Mouse (Mus musculus): ENCODE measurements around the gene Usp35.

Gene Usp35

DNA sequence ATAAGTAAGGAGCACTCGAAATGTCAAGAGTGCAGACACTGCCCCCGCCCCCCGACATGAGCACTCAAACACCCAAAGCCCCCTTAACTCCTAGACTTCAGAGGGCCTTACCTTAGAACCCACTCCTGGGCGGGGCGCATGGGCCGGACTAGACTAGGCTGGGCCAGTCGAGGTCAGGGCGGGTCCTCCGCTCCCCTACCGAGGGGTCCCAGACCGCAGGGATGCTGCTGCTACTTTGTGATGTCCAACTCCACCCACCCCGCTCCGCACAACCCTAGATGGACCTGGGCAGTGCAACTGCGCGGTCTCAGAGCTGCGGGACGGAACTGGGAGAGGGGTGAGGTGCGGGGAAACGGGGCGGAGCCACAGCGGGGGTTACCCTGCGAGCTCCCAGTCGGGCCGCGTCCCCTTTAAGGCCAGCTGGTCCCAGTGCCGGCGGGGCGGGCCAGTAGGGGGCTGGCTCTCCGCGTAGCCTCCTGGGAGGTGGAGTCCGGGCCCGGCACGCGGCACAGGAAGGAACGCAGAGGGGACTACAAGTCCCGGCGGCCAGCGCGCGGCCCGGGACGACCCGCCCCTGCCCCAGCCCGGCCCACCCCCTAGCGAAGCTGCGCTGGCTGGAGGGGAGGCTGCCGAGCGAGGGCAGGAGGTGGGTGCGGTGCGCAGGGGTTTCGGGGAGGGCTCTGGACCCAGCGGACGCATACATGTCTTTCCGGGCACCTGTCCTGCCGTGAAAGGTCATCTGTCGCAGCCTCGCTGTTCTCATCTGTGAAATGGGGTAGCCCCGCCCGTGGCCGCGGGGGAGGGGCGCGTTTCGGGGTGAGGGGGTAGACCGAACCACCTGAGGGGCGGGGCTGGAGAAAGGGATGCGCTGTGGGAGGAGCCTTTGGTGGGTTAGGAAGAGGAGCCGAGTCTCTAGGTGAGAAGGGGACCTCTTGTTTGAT, at the start of gene Usp35, which contains the start of gene Kctd21:
TSS of gene Usp35 (minus strand) at position 295 of the 941 bp plus-strand sequence.
TSS of gene Kctd21 (plus strand) at position 602 of the 941 bp plus-strand sequence.
- in situ Hi-C loops (cut with MboI; ENCODE audit: unreplicated experiment in 2 of 2) = no loop called here

DNA sequence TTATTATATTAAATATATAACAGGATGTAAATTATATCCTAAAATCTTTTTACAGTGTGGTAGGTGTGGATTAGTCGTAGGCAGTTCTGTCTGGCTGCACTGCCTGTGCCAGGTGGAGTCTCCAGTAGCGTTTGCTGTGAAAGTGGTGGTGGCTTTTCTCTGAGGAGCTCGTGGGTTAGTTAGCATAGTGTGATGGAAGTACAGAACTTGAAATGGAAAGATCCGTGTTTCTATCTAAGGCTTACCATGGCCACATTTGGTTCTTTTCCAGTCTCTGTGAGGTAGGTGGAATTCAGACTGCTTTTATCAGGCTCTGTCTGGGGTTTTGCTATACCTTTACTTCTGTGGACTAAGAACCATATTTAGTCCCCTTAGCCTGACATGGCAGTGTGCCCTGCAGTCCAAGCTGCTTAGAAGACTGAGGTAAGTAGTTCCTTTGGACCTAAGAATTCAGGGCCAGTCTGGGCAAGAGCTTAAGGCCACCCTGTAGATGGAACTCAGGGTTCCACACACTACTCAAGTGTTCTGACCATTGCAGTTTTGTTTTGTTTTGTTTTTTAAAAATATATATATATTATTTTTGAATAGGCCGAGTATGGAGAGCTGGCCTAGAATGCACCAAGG, 48.8 kb upstream of the Usp35 start:
- in situ Hi-C loops (cut with MboI; ENCODE audit: unreplicated experiment in 2 of 2) = no loop called here

DNA sequence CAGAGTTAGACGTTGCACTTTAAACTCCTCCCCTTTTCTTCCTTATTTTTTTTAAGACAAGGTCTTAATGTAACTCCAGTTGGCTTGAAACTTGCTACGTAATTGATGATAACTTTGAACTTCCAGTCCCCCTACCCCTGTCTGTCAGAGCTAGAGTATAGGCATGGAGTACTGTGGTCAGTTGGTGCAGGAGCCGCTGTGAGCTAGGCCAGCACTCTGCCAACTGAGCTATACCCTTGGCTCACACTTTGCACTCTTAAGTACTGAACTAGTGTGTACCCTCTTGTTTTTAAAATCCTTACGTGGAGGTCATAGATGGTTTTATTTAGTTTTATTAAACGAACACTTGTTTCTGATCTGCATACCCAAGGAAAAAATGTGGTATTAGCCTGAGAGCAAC, 47.5 kb upstream of the Usp35 start:
- in situ Hi-C loops (cut with MboI; ENCODE audit: unreplicated experiment in 2 of 2) = no loop called here

DNA sequence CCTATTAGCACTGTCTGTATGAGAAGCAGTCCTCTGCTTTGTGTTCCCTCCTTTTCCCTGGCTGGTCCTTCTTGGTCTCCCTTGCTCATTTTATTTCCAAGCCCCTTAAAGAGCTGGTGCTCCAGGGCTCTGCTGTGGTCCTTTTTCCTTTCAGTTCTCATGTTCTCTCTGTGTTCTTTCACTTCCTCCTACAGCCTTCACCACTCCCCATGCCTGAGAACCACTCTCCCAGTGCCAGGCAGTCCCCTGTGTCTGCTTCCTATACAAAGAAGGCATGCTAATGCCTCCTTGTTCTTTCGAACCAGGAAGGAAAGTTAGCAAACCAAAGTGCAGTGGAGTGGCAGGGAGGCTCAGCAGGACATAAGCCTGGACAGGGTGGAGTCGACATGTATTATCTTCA, 44.1 kb upstream of the Usp35 start:
- in situ Hi-C loops (cut with MboI; ENCODE audit: unreplicated experiment in 2 of 2) = no loop called here

DNA sequence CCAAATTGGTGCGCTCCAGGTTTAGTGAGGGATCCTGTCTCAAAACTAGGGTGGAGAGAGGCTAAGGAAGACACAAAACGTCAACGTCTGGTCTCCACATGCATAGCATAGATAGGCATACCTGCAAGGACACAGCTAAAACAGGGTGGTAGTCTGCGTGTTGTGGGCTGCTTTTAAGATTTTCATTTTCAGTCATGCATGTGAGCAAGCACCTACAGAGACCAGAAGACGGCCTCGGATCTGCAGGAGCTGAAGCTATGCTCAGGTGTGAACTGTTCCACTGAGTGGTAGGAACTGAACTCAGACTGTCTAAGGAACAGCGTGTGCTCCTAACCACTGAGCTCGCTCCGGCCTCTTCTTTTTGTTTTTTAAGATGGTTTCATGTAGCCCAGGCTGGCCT, 43.3 kb upstream of the Usp35 start:
- in situ Hi-C loops (cut with MboI; ENCODE audit: unreplicated experiment in 2 of 2) = no loop called here

DNA sequence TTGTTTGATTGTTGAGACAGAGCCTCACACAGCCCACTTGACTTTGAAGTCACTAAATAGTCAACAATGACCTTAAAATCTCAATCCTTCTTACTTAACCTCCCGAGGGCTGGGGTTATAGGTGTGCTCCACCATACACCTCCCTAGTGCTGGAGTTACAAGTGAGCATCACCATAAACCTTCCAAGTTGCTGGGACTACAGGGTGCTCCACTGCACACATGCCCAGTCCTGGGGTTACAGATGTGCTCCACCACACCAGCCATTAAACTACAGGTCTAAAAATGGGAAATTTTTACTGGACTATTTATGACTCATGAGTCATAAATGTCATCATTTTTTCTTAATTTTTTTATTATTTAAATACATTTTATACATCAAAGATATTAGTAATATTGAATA, 34.1 kb upstream of the Usp35 start:
- in situ Hi-C loops (cut with MboI; ENCODE audit: unreplicated experiment in 2 of 2) = loop anchor here (5.0 to 10.0 kb wide), 2 partner anchors 281 to 394 kb away; partner anchors contain the start of gene Gab2 (in 1 of the 2)

DNA sequence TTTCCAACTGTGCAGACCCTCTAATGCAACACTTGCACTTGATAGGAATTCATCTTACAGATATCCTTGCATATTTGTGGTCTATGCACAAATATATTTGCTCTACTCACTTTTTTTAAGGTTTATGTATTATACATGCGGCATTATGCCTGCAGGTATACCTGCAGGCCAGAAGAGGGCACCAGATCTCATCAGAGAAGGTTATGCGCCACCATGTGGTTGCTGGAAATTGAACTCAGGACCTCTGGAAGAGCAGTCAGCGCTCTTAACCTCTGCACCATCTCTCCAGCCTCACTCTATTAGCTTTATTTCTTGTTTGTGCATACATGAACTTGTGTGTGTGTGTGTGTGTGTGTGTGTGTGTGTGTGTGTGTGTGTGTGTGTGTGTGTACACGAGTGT, 29.6 kb upstream of the Usp35 start:
- in situ Hi-C loops (cut with MboI; ENCODE audit: unreplicated experiment in 2 of 2) = loop anchor here in 1 of 2 experiments (5.0 to 10.0 kb wide), 2 partner anchors 277 to 389 kb away; partner anchors contain the start of gene Gab2

DNA sequence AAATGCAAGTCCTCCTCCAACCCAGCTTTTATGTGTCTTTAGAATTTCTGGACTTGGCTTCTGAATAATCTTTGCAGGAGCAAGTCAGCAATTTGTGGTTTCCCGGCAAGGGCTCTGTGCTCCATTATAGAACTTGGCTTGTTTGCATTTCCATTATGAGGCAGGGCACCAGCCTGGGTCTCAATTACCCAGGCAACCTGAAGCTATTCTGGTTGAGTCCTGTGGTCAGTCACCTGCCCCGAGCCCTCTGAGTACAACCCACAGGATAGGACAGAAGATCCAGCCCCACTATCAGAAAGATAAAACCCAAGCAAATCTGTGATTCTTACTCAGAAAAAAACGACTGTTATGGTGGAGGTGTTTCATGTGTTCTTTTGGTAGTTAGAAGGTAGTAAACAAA, 29.1 kb upstream of the Usp35 start:
- in situ Hi-C loops (cut with MboI; ENCODE audit: unreplicated experiment in 2 of 2) = loop anchor here in 1 of 2 experiments (5.0 to 10.0 kb wide), 2 partner anchors 276 to 389 kb away; partner anchors contain the start of gene Gab2

DNA sequence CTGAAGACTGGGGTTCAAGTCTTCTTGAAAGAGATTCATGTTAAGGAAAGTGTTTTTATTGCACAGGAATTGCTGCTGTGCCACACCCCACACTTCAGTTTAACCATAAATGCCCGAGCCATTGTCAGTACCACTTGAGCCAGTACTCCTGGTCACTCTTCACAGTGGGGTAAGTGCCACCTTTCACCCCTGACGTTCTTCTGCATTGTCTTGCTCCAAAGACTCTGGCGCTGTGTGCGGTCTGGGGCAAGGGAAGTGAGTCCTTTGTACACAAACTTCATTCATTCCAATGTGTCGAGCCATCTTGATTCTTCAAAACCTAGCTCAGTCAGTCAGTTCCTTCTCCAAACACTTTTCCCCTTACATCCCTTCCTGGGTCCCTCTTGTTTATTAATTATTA, 28.3 kb upstream of the Usp35 start:
- in situ Hi-C loops (cut with MboI; ENCODE audit: unreplicated experiment in 2 of 2) = loop anchor here in 1 of 2 experiments (5.0 to 10.0 kb wide), 2 partner anchors 275 to 388 kb away; partner anchors contain the start of gene Gab2

DNA sequence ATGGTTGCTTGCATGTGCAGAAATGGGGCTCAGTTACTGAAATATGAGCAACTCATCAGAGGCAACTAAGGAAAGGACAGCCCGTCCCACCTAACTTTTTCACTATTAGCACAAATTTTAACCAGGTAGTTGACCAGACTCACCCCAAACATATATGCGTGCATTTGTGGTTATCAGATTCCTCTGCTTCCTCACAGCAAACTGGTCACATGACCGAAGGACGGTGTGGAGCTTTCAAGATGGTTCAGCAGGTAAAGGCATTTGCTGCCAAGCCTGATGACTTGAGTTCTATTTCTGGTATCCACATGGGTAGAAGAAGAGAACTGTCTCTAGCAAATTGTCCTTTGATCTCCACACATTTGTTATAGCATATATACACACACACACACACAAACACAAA, 26.5 kb upstream of the Usp35 start:
- in situ Hi-C loops (cut with MboI; ENCODE audit: unreplicated experiment in 2 of 2) = no loop called here

DNA sequence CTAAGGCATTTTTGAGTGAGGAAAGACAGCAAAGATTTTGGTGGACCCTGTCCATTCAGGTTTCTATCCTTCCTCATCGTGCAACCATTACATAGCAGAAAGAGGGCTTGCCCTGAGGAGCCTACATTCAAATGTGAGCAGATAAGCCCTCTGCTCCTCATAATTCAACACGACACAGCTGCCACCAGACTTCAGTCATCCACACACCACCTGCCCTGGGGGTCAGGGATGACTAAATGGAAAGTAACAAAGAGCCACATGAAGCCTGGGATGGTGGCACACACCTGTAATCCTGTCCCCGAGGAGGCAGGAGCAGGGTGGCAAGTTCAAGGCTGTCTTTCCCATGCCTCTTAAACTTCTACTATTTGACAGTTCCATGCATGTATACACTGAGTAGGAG, 26.0 kb upstream of the Usp35 start:
- in situ Hi-C loops (cut with MboI; ENCODE audit: unreplicated experiment in 2 of 2) = no loop called here

DNA sequence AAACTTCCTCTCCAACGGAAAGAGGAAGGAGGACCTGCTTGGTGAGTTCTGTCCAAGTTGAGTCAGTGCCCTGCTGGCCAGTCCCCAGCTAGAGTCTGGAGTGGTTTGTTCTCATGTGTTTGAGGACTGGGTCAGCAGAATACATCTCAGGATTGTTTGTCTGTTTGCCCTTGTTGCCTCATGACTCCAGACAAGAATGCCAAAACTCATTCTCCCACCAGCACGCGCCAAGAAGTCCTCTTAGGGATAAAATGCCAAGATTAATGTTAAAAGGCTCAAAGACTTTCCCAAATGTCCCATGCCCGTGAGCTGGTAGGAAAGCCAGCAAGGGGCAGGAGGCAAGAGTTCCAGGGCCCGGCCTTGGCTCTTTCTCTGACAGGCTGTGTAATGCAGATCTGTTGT, 25.1 kb upstream of the Usp35 start:
- in situ Hi-C loops (cut with MboI; ENCODE audit: unreplicated experiment in 2 of 2) = no loop called here

DNA sequence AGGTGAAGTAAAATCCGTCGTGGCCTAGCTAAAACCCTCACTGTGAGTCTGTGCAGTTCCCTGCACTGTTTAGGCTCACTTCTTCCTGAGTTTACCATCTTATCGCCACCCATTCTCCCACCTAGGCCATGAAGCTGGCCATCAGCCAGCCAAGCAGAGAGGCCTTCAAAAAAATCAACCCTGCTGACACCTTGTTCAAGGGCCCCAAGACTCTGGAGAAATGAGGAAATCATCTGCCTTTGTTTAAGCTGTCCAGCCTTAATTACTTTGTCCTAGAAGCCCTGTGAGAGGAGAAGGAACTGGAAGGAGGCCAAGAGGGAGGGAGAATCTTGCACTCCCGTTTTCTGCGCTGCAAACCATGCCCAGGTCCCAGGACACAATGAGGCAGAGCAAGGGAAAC, 24.4 kb upstream of the Usp35 start:
- in situ Hi-C loops (cut with MboI; ENCODE audit: unreplicated experiment in 2 of 2) = no loop called here

DNA sequence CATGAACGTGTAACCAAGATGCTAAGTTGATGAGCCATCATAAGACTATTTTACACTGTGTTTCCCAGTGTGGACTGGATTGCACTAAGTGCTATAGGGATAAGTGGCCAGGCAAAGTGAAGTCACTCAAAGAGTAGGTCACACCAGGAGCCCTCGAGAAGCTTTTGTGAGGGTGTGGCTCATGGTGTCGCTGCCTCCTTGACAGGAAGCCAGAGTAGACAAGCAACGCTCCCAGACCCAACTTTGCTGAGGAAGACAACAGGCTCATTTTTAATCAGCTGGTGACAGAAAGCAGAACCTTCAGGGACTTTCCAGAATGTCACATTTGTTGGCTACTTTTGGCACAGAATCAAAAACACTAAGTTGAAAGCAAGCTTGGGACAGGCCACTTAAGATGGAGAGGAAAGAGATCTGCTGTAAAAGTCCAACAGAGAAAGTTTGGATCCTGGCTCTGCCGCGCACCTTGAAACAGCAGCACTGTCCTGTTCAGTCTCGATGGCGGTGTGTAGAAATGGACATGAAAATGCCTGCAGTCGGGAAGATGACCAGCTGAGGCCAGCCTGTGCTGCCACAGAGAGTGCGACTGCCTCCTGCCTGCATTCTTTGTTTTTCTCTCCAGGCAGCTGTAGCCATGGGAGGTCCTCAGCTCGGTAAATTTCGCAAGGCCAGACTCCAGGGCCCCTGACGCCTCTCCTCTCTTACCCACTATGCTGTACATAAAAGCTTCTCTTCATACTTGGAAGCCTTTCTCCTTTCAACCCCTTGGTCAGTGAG, 23.4 kb upstream of the Usp35 start:
- in situ Hi-C loops (cut with MboI; ENCODE audit: unreplicated experiment in 2 of 2) = no loop called here

DNA sequence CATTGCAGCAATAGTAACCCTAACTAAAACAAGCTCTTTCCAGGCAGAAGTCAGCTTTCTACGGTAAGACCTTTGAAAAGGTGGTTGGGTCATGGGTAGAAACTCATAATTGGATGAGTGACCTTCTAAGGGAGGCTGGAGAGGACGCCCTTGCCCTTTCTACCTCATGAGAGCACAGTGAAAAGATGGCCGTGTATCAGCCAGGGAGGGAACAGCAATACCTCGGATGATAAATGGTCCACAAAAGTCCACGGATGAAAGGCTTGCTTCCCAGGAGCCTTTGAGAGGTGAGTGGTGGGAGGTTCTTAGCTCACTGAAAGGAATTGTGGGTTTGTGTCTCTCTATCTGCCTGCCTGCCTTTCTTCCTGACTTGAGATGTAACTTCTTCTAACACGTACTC, 21.5 kb upstream of the Usp35 start:
- in situ Hi-C loops (cut with MboI; ENCODE audit: unreplicated experiment in 2 of 2) = no loop called here

DNA sequence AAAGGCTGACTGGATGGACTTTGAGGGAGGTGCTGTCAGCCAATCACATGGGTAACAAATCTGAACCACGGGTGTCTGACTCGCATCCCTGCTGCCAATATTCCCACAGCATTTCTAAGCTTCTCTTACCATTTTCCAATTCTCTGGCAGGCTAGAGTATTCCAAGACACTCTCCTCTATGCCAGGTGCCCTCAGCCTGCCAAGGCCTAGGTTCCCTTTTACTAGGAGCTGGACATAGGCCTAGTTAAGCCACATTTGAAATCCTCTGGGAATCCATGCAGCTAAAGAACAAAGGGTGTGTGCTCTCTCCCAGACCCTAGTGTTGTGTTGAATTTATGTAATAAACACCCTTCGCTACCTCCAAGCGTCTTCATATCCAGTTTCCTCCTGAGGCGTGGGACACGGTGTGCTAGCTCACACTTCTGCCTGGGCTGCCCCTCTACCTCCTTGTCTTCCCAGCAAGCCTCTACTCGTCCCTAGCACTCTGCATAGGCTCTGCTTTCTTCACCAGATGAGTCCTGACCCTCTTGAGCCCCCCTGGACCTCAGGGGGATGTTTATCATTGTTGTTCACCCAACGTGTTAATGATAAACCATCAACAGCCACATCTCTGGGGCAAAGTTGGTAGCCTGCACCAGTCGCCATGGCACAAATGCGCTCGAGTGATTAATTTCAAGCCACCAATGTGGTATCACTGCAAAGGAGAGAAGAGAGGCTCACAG, 20.1 kb upstream of the Usp35 start:
- in situ Hi-C loops (cut with MboI; ENCODE audit: unreplicated experiment in 2 of 2) = no loop called here

DNA sequence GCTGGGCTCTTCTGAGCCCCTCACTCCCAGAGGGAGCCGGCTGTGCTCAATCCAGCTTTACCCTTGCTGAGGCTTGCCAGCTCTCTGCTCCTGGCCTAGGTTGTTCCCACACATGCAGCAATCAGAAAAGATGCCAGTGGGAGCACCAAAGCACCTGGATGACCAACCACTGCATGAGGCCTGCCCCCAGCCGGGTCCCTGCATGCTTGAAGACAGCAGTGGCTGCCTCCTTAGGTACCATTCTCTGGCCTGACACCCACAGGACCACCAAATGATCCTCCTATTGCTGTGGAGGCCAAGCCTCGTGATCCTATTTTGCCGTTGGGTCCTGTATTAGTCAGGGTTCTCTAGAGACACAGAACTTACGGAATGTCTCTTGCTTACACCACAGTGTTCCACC, 19.1 kb upstream of the Usp35 start:
- in situ Hi-C loops (cut with MboI; ENCODE audit: unreplicated experiment in 2 of 2) = no loop called here

DNA sequence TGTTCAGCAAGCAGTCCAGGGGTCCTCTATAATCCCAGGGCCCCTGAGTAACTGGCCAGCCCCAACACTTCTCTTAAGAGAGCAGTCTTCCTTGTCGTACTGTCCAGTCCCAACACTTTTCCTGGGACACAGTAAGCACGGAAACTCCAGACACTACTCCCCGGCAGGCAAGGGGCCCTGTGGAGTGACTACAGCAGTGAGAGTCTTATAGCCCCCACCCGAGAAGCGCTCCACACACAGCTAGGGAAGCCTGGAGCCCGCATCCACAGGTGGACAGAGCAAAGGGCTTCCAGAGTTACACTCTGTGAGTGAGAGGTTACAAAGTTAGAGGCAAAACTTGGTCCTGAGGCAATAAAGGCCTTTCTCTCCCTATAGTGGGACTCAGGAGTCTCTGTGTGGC, 17.6 kb upstream of the Usp35 start:
- in situ Hi-C loops (cut with MboI; ENCODE audit: unreplicated experiment in 2 of 2) = no loop called here

DNA sequence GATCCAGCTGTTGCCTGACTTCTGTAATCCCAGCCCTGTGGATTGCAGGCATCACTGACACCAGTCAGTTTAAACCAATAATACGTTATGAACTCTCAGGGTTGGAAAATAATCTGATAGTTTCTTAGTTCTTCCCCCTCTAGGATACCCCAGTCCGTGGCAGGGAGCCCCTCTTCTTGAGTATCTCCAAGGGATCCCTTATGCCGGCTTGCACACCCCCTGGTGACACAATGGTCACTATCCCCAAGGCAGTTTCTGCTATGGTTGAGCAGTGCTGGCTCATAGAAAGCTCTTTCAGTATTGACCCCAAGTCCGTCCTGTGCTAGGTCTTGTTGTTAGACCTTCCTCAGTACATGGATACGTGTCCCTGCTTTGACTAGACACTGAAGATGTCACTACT, 17.0 kb upstream of the Usp35 start:
- in situ Hi-C loops (cut with MboI; ENCODE audit: unreplicated experiment in 2 of 2) = no loop called here

DNA sequence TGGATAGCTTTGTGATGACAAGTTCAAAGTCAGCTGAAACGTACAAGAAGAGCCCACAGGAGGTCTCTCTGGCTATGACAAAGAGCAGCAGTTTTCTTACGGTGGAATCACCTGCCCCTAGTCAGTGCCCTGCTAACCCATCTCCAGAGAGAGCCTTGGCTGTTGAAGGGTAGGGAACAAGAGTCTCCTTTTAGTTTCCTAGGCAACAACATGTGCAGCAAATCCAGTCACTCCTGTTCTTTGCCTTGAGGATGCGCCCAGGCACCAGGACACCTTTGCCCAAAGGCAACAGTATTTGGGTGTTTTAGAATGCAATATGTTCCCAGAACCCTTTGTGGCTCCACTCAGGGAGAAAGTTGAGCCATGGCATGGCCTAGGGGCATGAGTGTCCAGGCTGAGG, 16.5 kb upstream of the Usp35 start:
- in situ Hi-C loops (cut with MboI; ENCODE audit: unreplicated experiment in 2 of 2) = no loop called here
